Mouse (Mus musculus): ENCODE data around the gene Atxn1. TPM values are rescaled to one million over a fixed set of nuclear protein-coding genes. Genes with fewer than 3 reads are reported as not detected.

Atxn1 gene
- total RNA-seq, 4 experiments from 2014 or later = 40.3 to 60.6 (median 42.9) TPM

DNA sequence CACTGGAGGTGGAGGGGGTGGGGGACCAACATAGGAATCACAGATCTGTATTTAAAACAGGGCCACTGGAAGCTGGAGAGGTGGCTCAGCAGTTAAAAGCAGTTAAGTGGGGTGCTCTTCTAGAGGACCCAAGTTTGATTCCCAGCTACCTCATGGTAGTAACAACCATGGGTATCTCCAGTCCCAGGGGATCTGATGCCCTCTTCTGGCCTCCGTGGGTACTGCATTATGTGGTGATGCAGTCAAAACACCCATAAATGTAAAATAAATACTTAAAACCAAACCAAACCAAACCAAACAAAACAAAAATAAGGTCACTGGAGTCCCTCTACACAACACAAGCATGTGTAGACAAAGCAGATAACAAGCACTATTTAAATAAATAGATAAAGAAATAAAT is 32.9 kb downstream of the Atxn1 start:
- DNase-seq (ENCODE audit: low spot score in 2 of 2) = no peak

DNA sequence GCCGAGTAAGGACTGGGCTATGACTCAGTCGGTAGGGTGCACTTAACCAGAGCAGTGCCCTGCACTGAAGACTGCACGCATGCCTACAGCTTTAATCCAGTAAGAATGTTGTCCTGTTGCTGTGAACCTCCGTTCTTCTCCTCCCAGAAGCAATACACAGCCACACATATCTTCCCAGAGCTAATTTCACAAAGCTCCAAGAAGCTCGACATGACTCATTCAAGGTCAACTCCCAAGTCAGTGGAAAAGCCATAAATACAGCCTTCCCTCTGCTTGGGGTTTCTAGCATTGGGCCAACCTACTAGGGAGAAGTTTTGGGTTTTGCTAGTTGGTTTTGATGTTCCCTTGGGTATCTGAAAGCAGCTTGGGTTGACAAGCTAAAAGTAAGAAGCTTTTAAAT is 33.6 kb downstream of the Atxn1 start:
- no peak for DNase-seq (ENCODE audit: low spot score in 2 of 2)

DNA sequence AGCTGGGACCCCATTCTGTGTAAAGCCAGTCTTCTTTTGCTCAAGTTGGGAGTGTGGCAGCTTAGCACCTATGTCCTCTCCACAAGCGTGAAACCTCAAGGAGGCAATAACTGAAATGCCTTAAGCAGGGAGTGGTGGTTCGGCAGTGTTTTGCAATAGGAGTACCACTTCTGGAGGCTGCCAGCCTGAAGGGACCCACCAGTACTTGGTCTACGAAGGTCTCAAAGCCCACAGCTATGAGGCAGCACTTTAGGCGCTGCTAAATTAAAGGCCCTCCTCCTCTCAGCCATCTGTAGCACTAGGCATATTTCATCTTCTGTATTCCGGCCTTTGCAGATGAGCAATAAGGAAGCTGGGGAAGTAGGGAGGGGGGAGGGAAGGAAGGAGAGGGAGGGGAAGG is 35.1 kb downstream of the Atxn1 start:
- DNase-seq (ENCODE audit: low spot score in 2 of 2) = no peak

DNA sequence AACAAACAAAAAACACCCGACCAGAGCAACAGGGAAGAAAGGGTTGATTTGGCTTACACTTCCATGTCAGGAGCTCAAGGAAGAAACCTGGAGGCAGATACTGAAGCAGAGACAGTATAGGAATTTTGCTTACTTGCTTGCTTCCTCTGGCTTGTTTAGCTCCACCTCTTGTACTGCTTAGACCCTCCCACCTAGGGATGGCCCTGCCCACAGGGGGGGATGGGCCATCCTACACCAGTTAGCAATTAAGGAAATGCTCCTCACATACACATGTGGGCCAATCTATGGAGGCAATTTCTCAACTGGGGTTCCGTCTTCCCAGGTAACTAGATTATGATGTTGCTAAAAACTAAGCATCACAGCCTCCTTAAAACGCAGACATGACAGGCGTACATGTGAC is 39.5 kb downstream of the Atxn1 start:
- DNase-seq (ENCODE audit: low spot score in 2 of 2) = no peak

DNA sequence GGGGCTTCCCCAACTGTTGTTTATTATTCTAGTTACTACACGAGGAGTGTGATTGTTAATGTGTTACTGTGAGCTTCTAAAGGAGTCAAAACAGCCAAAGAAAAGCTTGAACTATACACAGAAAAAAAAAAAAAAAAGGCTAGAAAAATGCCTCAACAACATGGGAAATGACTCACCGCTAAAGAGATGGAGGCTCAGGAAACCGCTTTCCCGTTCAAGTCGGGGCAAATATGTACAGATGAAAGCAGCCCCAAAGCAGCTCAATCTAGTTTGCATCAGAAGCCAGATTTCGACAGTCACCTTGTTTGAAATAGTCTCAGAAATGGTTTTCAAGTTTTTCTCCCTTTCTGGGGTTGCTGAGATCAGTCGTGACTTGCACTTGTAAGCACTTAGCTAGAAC is 40.3 kb downstream of the Atxn1 start:
- no peak for DNase-seq (ENCODE audit: low spot score in 2 of 2)

DNA sequence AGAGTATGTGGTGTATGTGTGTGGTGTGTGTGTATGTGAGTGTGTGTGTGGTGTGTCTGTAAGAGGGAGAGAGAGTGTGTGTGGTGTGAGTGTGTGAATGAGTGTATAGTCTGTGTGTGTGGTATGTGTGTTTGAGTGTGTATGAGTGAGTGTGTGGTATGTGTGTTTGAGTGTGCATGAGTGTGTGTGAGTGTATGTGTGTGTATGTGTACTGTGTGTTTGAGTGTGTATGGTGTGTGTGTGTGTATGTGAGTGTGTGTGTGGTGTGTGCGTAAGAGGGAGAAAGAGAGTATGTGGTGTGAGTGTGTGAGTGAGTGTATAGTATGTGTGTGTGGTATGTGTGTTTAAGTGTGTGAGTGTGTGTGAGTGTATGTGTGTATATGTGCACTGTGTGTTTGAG is 41.7 kb downstream of the Atxn1 start:
- no peak for DNase-seq (ENCODE audit: low spot score in 2 of 2)

DNA sequence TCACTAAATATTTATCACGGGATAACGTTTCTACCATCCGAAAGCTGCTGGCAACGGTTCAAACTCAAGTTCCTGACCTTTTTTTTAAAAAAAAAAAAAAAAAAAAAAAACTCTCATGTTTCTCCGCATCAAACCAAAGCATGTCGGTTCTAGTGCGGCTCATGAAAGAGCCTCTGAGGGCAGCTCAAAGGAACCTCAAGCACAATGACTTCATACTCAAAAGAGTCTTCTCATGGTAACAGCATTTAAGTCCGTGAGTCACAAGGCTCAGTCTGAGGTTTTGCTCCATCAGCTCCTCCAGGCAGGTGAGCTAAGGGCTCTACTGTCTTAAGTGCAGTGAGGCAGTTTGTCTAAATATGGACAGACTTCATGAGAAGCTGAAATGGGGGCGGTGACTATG is 42.3 kb downstream of the Atxn1 start:
- no peak for DNase-seq (ENCODE audit: low spot score in 2 of 2)

DNA sequence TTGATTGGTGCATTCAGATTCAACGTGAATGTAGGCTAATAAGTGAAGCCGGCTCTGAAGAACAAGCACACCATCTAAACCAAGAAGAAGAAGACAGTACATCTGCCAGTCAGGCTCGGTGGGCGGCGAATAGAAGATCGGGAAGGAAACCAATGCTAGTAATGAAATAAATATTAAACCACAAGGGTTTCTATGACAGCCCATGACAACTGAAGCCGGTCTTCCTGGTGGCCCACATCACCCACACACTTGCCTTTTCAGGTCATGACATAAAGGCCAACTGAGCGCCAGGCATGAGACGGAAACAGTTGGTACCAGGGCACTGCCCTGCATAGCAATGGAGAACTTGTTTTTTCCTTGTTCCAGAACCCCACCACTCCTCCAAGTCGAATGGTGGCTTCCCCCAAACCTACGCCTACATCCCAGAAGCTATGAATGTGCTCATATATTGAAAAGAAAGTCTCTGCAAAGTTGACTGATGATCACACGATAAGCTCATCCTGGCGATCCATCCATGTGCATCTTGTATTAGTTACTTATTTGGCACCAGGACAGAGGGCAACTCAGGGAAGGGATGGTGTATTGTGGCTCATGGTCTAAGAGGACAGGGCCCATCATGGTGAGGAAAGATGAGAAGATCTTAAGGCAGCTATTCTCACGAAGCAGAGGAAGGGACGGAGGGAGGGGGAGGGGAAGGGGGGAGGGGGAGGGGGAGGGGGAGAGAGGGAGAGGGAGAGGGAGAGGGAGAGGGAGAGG is 45.7 kb downstream of the Atxn1 start:
- DNase-seq (ENCODE audit: low spot score in 2 of 2) = no peak

DNA sequence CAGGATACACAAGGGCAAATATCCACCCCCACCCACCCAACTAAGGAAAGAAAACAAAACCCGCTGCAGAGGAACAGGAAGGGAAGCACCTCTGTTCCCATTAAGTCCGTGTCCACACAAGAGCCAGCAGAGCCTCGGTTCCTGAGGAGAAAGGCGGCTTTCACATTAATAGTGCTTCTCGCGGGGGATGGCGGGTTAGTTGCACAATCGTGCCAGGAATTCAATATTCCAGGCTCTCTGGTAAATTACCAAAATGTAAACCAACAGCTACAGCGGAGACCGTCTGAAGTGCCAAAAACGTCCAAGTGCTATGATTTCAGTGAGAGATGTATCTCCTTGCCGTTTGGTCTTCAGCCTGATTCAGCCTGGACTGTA is 46.8 kb downstream of the Atxn1 start:
- no peak for DNase-seq (ENCODE audit: low spot score in 2 of 2)

DNA sequence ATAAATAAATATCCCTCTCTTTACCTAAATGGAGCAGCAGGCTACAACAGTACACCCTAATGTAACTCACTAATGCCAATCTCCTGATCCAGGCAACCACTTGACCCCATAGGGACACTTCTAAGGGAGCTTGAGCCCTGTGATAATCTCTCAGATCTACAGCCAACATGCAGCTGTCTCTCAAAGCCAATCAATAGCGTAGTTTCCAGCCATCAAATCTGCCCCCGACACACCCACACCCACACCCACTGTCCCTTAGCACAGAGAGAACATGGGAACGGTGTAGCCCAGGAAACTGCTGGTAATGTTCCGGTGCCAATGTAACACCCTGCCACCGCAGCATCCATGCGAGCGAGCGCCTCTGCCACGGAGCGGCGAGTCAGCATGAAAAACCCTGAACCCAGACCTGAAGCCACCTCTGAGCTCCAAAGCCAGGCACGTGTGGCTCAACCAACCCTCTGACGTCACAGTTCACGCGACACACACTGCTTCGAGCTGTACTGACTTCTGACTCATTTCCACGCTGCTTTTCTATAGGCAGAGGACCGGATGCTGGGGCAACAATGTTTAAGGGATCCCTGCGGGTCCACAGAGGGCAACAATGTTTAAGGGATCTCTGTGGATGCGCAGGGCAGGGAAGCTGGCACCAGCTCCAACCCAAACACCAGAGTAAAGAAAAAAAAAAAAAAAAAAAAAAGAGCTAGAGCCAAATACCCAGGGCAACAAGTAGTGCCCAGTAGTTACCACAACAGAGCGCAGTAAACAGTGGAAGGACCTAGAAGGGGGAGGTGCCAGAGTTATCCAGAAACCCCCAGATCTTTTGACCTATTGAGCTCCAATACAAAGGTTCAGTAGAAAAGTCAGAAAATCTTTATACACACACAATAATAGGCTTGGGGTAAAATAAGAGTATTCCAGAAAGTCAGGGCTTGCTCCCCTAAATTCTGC is 47.5 kb downstream of the Atxn1 start:
- no peak for DNase-seq (ENCODE audit: low spot score in 2 of 2)

DNA sequence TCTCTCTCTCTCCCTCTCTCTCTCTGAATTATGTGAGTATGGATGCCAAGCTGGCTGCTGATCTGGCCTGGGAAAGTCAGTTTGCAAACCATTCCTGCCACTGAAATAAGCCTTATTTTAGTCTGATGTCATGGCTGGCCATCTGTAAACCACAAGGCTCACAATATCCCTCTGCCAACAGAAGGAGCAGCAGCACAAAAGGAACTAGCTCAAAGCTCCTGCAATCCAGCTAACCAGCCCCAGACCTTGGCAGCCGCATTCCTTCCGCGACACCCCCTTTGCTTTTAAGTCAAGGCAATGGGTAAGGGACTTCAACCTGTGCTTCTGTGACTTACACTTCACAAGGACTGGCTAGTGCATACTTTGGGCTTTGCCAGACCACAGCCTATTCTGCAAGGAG is 48.9 kb downstream of the Atxn1 start:
- DNase-seq (ENCODE audit: low spot score in 2 of 2) = no peak

DNA sequence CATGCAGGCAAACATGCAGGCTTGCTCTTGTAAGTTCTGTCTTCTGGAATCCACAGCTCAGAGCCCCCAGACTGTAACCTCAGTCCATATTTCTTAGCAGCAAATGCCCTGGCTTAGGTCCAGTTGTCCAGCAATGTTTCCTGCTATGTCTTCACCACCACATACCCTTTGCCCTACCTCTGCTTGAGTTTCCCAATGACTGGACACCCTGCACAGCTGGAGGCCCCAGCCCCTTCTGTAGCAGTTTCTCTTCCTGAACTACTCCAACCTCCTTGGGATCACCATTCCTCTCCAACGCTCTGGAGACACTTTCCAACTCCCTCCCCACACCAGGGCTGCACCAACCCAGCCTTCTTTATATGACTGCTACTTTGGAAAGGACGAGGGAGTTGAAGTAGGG is 49.8 kb downstream of the Atxn1 start:
- no peak for DNase-seq (ENCODE audit: low spot score in 2 of 2)

DNA sequence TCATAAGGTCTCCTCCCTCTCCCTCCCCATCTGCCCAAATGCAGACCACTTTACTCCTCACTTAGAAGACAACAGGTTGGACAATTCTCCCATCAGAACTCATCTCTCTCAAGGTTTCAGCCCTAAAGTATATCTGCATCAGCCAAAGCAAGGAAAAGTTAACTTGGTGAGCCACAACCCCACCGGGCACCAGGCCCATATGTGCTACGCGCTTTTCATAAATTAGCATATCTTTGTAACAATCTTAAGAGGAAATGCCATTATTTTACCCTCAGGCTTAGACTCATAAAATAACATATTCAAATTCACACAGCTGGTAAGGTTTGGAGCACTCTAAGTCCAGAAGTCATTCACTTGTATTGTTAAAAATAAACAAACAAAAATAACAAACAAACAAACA is 50.7 kb downstream of the Atxn1 start:
- DNase-seq (ENCODE audit: low spot score in 2 of 2) = no peak

DNA sequence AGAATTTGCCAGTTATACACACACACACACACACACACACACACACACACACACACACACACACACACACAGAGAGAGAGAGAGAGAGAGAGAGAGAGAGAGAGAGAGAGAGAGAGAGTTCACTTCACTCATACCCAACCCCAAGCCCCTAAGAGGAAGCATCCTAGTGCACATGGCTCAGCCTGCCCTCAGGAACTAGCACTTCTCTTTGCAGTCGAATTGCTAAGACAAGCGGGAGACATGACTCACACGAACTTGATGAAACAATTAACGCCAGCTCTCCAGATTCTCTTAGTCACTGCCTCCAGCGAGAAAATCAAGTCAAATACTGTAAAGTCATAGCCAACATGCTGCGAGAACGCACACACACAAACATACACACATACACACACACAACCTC is 53.0 kb downstream of the Atxn1 start:
- DNase-seq (ENCODE audit: low spot score in 2 of 2) = no peak

DNA sequence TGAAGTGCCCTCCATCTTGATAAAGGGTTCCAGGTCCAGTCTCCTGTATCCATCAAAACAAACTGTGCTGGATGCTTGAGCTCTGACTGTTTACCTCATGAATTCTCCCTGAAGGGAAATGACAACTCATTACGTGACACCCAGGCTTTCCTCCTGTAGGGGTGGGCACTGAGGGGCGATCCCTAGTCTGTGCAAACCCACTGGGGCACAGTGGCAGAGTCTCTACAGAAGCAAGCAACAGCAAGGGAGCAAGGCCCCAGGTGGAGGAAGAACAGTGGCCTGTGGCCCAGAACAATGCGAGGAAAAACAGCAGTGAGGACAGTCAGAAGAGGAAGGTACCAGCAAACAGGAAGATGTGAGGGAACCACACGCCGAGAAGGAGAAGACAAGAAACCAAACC is 53.7 kb downstream of the Atxn1 start:
- no peak for DNase-seq (ENCODE audit: low spot score in 2 of 2)

DNA sequence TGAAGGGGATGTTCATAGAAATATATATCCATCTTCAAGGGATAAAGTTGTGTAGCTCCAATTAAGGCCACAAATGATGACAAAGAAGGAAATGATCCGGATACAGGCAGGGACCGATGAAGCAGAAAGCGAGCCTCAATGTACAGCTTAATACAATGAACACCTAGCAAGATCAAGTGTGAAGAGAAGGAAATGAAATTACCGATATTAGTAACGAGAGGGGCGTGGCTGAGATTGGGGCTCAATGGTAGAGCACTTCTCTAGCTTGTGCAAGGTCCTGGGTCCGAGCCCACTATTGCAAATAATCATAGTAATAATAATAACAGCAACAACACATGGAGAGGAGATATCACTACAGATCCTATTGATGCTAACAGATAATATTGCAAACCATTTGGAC is 54.5 kb downstream of the Atxn1 start:
- no peak for DNase-seq (ENCODE audit: low spot score in 2 of 2)

DNA sequence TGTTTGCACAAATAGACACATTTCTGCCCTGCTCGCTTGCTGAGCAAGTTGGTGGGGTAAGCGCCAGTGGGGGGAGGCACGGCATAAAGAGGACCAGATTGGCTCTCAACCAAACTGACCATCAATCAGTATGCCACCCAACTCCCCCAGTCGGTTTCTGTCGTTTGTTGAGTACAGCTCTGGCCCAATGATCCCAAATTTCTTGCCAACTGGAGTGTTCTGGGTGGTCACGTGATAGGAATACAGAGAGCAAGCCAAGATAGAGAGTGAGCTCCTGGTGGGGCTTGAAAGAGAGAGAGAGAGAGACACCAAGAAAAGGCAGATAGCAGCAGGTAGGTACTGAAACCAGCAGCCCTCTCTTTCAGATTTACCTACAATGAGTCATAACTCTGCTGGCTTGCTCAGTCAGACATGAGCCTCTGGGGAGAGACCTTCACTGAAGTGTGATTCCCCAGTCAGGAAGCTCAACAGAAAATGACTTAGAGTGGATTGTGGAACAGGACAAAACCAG is 57.6 kb downstream of the Atxn1 start:
- no peak for DNase-seq (ENCODE audit: low spot score in 2 of 2)

DNA sequence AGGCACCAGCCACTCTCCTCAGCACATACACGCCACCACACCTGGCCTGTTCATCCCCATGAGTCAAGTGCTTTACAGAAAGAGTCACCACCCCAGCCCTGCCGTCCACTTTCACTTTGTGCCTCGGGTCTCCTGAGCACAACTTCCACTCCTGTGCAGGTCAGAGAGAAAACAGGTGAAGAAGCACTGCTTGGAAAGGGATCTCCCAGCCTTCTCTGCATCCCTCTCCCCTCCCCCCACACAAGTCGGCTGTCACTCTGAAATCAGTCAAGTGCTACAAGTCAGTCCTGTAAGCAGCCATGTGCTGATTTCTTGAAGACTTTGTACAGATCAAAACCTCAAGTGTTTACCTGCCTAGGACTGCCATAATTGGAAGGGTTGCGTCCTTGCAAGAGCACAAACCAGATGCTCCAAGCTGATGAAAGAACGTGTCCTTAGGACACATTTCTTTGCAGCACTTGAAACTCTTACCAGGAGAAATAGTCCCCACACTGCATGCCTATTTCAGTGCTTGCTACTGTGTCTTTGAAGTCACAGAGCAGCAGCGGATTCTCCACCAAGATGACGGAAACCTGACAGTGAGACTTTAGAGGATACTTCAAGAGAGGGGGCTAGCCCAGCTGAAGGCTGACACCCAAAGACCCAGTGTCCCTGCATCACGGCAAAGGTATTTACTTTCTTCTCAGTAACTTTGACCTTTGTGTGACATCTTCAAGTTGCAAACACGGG is 58.2 kb downstream of the Atxn1 start:
- no peak for DNase-seq (ENCODE audit: low spot score in 2 of 2)

DNA sequence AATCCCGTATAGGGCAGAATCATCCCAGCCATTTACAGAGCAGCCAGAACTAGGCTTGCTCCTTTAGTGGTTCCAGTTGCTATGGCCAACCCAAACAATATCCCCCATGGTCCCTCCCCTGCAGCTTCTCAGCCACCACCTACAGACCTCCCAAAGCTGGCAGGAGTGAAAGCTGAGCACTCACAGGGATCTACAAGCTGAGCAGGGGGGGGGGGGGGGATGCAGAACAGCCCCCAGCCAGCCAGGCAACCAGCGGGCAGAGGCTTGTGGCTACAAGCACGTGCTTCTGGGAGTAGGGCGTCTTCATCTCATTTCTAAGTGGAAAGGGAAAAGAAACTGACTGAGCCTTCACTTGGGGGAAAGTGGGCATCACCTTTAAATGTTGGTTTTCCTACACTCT is 59.9 kb downstream of the Atxn1 start:
- no peak for DNase-seq (ENCODE audit: low spot score in 2 of 2)

DNA sequence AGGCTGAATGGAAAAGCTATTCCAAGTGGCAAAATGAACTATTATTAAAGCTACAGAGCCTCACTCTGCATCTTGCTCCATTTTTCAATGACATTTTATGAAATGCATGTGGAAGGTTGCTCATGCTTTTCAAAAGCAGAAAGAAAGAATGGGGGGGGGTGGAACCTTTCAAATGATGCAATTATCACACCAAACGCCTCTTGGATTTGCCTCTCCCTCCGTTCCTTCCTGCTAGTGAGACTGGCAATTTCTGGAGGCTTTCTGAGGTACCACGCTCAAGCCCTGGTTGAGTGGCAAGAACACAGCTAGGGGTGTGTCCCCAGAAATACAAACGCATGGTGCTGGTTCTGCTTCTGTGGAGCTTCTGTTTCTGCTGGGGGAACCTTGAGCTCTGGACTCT is 60.4 kb downstream of the Atxn1 start:
- DNase-seq (ENCODE audit: low spot score in 2 of 2) = no peak

DNA sequence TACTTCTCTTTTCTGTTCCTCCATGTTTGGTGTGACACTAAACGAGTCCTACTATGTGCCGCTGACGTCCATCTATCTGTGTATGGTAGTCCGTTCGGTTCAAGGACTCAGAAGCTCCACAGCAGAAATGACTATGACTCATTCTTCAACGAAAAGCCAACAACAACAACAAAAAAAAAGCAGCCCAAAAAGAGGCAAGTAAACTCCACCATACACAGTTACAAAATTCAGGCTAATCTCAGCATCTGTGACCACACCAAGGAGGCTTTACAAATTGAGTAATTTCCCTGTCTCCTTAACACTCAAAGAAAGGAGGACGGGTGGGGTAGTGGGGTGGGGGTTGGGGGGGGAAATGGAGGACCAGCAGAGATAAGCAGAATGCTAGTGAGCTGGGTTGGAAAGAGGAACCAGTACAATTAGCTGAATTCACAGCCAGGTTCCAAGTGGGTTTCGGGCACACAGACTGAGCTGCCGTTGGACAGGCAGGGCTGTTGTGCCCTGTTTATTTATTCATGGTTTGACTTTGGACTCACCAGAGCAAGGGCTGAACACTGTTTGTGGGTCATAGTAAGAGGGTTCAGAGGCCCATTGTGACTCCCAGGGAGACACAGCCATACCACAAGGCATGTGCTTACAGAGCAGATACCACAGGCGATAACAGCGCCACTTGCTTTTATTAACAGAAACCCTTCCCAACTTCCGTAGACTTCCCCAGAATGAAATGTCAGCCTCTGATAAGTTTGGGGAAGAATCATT is 61.1 kb downstream of the Atxn1 start:
- no peak for DNase-seq (ENCODE audit: low spot score in 2 of 2)
